Mouse (Mus musculus): Measurements from ENCODE around the gene Zfp768.

- TF ChIP-seq CTCF (IDR thresholded peaks at IDR 0.05; ENCODE audit: borderline replicate concordance, insufficient read depth, low read length) (no peak), POLR2A (IDR thresholded peaks at IDR 0.05; ENCODE audit: low read depth, low read length) (no peak)
These were observed 7.8 kb downstream of the Zfp768 start for GRCm38 (mm10) chr7:127337636-127338035.

All from embryonic fibroblast, embryonic 13.5 days (primary cell).